Mouse (Mus musculus) C2C12 (cell line): Measurements from ENCODE around the gene Tom1l1.

Experiments used
- CEBPB ChIP-seq: IDR thresholded peaks from one replicate; pipeline ENCODE4 v1.6.1; 2011; ENCODE audit warnings: low read depth, mild to moderate bottlenecking, control low read depth, moderate library complexity
- CTCF ChIP-seq: IDR thresholded peaks from one replicate; pipeline ENCODE4 v1.5.1; 2011; ENCODE audit not compliant: control insufficient read depth, insufficient read depth, insufficient read length
- FOSL1 ChIP-seq: IDR thresholded peaks from one replicate; pipeline ENCODE4 v1.8.0; 2011; ENCODE audit warnings: mild to moderate bottlenecking, low read length; ENCODE audit not compliant: poor library complexity, insufficient read depth, severe bottlenecking
- MAX ChIP-seq: IDR thresholded peaks from one replicate; pipeline ENCODE4 v1.6.1; 2011; ENCODE audit warnings: mild to moderate bottlenecking, control low read depth
- MYOG ChIP-seq: IDR thresholded peaks from one replicate; pipeline ENCODE4 v1.6.1; 2011; ENCODE audit not compliant: control insufficient read depth, insufficient read length; ENCODE audit errors: extremely low read depth
- USF1 ChIP-seq: IDR thresholded peaks from one replicate; pipeline ENCODE4 v1.6.1; 2011; ENCODE audit warnings: low read depth, mild to moderate bottlenecking, control low read depth, moderate library complexity

GRCm38 (mm10) chr11:90632480-90632879 lies 55.7 kb downstream of the Tom1l1 start:
- no peak for TF ChIP-seq CTCF
- no peak for TF ChIP-seq MAX
- no peak for TF ChIP-seq MYOG
- TF ChIP-seq USF1, result no peak
- no peak for TF ChIP-seq FOSL1
- no peak for TF ChIP-seq CEBPB
